Mouse (Mus musculus): ENCODE results near the gene Pex11g. TPM values are rescaled to one million over a fixed set of nuclear protein-coding genes. Genes with fewer than 3 reads are reported as not detected.

The Pex11g gene
- total and polyA plus RNA-seq, 2 experiments: 27.8 to 51.2 TPM

DNA sequence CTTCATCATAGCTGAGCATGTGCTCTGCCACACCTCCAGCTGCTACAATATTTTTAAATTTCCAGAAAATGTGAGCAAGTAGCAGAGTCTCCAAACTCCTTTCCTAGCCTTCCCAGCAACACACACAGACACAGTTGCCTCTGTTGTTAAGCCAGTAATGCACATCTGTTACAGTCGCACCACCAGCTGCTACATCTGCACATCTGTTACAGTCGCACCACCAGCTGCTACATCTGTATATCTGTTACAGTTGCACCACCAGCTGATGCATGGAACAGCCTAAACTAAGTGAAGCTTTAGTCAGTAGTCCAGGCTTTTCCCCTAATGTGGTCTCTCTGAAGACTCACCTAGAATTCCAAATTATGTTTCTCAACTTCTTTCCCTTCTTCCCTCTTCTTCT lies 39.1 kb downstream of the Pex11g start:
- no peak overlapping the region for H3K4me3 ChIP-seq (ENCODE audit: insufficient read depth, low read depth, low read length)
- no peaks in the 10 kb centered on the region for H3K4me1 ChIP-seq (ENCODE audit: control insufficient read depth, insufficient read depth, low read length)
- H3K27me3 ChIP-seq (ENCODE audit: control insufficient read depth, insufficient read depth, low read length): no peaks in the 10 kb centered on the region
- WGBS: 88% methylated on average over 2 of the region's 2 CpGs
- no peak overlapping the region for H3K9ac ChIP-seq (ENCODE audit: low read depth, low read length)
- peaks cover 10% of the 10 kb centered on the region; the same call in 1 of the 2 replicates for H3K79me2 ChIP-seq (ENCODE audit: control insufficient read depth, insufficient read depth, low read length)
- no peak overlapping the region for H3K27ac ChIP-seq (replicated peaks; ENCODE audit: insufficient read depth, low read depth, low read length)
- TF ChIP-seq CTCF (IDR thresholded peaks at IDR 0.05; ENCODE audit: low read depth, low read length) (no peak), POLR2A (IDR thresholded peaks at IDR 0.05; ENCODE audit: extremely low read depth, insufficient read depth, low read length) (no peak)
- peaks cover 18% of the 10 kb centered on the region for H3K36me3 ChIP-seq (ENCODE audit: control insufficient read depth, insufficient read depth, low read length)
- no peak for DNase-seq (ENCODE audit: extremely low read depth, low read depth, low spot score)

DNA sequence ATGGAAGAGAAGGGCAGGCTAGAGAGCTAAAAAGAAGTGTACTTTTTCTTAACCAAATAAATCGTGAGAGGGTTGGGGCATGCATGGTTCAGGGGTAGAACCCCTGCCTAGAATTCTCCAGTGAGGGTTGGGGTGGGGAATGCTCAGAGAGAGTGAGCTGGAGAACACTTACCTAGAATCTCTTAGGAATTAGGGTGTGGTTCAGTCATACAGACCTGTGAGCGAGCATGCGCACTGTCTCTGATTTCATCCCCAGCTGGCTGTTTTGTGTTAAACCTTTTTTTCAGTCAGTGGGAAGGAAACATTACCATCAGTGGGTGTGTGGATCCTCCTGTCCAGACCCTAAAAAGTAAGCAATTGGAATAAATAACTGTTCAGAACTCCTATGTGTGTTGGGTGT lies 41.3 kb downstream of the Pex11g start:
- Histone ChIP-seq H3K36me3 (ENCODE audit: control insufficient read depth, insufficient read depth, low read length) (peaks cover 15% of the 10 kb centered on the region; the same call in 1 of the 2 replicates), H3K27ac (replicated peaks; ENCODE audit: insufficient read depth, low read depth, low read length) (no peak overlapping the region), H3K9ac (ENCODE audit: low read depth, low read length) (no peak overlapping the region), H3K4me3 (ENCODE audit: insufficient read depth, low read depth, low read length) (no peak overlapping the region), H3K4me1 (ENCODE audit: control insufficient read depth, insufficient read depth, low read length) (no peaks in the 10 kb centered on the region), H3K27me3 (ENCODE audit: control insufficient read depth, insufficient read depth, low read length) (no peaks in the 10 kb centered on the region), H3K79me2 (ENCODE audit: control insufficient read depth, insufficient read depth, low read length) (peaks cover 15% of the 10 kb centered on the region; the same call in 1 of the 2 replicates)
- 88% methylated on average over 3 of the region's 3 CpGs for WGBS
- TF ChIP-seq POLR2A (IDR thresholded peaks at IDR 0.05; ENCODE audit: extremely low read depth, insufficient read depth, low read length): no peak
- TF ChIP-seq CTCF (IDR thresholded peaks at IDR 0.05; ENCODE audit: low read depth, low read length): no peak
- no peak for DNase-seq (ENCODE audit: extremely low read depth, low read depth, low spot score)

DNA sequence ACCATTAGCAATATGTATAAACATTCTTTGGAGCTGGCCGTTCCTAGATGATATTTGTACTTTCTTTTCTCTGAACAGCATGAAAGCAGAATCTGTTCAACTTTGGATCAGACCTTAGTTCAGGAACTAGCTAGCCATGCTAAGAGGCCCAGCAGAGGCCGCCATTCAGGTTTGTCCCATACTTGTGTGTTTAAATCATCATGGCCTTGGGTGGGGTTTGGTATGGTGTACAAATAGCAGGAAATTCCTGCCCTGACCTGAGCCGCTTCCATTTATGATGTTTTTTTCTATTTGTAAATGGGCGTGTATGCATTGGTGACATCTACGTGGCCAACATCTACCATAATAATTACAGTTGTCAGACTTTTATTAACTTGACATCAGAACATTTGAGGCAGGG lies 42.3 kb downstream of the Pex11g start:
- DNase-seq (ENCODE audit: extremely low read depth, low read depth, low spot score): no peak
- no peaks in the 10 kb centered on the region for H3K27me3 ChIP-seq (ENCODE audit: control insufficient read depth, insufficient read depth, low read length)
- no peak overlapping the region for H3K9ac ChIP-seq (ENCODE audit: low read depth, low read length)
- no peak overlapping the region for H3K4me3 ChIP-seq (ENCODE audit: insufficient read depth, low read depth, low read length)
- 90% methylated on average over 5 of the region's 5 CpGs for WGBS
- no peak for TF ChIP-seq POLR2A (IDR thresholded peaks at IDR 0.05; ENCODE audit: extremely low read depth, insufficient read depth, low read length)
- H3K36me3 ChIP-seq (ENCODE audit: control insufficient read depth, insufficient read depth, low read length): peaks cover 10% of the 10 kb centered on the region; the same call in 1 of the 2 replicates
- H3K27ac ChIP-seq (replicated peaks; ENCODE audit: insufficient read depth, low read depth, low read length): no peak overlapping the region
- H3K79me2 ChIP-seq (ENCODE audit: control insufficient read depth, insufficient read depth, low read length): peaks cover 19% of the 10 kb centered on the region; the same call in 1 of the 2 replicates
- no peaks in the 10 kb centered on the region for H3K4me1 ChIP-seq (ENCODE audit: control insufficient read depth, insufficient read depth, low read length)

DNA sequence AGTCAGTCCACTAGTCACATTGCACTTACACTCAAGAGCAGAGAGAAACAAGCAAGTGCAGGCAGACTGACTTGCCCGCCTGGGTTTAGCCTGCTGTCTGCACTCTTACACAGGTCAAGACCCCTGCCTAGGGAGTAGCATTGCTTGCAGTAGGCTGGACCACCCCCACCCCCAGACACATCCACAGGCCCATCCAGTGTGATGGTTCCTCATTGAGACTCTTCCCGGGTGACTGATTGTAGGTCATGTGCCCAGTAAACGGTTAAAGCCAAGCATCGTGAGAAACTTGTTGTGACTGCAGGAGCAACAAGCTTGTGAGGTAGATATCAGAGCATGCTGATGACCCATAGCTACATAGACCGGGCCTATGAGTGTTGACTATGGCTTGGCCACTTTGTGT lies 46.0 kb downstream of the Pex11g start:
- Histone ChIP-seq H3K9ac (ENCODE audit: low read depth, low read length) (no peak overlapping the region), H3K4me1 (ENCODE audit: control insufficient read depth, insufficient read depth, low read length) (peaks cover 9% of the 10 kb centered on the region), H3K27ac (replicated peaks; ENCODE audit: insufficient read depth, low read depth, low read length) (no peak overlapping the region), H3K4me3 (ENCODE audit: insufficient read depth, low read depth, low read length) (no peak overlapping the region), H3K79me2 (ENCODE audit: control insufficient read depth, insufficient read depth, low read length) (peaks cover 34% of the 10 kb centered on the region), H3K27me3 (ENCODE audit: control insufficient read depth, insufficient read depth, low read length) (no peaks in the 10 kb centered on the region), H3K36me3 (ENCODE audit: control insufficient read depth, insufficient read depth, low read length) (no peaks in the 10 kb centered on the region)
- 89% methylated on average over 5 of the region's 5 CpGs for WGBS
- DNase-seq (ENCODE audit: extremely low read depth, low read depth, low spot score): no peak
- TF ChIP-seq CTCF (IDR thresholded peaks at IDR 0.05; ENCODE audit: low read depth, low read length): no peak
- no peak for TF ChIP-seq POLR2A (IDR thresholded peaks at IDR 0.05; ENCODE audit: extremely low read depth, insufficient read depth, low read length)

DNA sequence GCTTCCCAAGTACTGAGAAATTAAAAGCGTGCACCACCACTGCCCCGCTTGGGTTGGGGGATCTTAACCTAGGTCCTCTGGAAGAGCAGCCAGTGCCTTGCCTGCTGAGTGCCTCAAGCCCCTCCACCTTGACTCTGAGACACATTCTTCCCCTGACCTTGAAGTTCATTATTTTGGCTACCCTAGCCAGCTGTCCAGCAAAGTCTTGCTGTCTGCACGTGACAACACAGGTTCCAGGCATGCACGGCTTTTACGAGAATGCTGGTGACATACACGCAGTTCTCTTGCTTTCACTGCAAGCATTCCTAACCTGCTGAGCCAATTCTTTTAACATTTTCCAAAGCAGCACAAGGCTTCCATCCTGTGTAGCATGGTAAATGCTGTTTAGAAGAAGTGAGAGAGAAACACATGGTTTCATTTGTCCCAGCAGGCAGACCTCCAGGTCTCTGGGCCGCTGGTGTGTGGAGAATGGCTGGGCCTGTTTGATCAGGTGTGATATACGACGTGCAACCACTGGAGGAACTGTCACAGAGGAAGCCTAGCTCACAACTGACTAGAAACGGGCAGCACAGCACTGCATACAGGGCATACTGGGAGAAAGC lies 47.3 kb downstream of the Pex11g start:
- WGBS: 94% methylated on average over 10 of the region's 10 CpGs
- Histone ChIP-seq H3K27me3 (ENCODE audit: control insufficient read depth, insufficient read depth, low read length) (no peaks in the 10 kb centered on the region), H3K27ac (replicated peaks; ENCODE audit: insufficient read depth, low read depth, low read length) (no peak overlapping the region), H3K9ac (ENCODE audit: low read depth, low read length) (no peak overlapping the region), H3K4me3 (ENCODE audit: insufficient read depth, low read depth, low read length) (no peak overlapping the region), H3K36me3 (ENCODE audit: control insufficient read depth, insufficient read depth, low read length) (no peaks in the 10 kb centered on the region), H3K4me1 (ENCODE audit: control insufficient read depth, insufficient read depth, low read length) (peaks cover 19% of the 10 kb centered on the region), H3K79me2 (ENCODE audit: control insufficient read depth, insufficient read depth, low read length) (peaks cover 34% of the 10 kb centered on the region)
- TF ChIP-seq POLR2A (IDR thresholded peaks at IDR 0.05; ENCODE audit: extremely low read depth, insufficient read depth, low read length): no peak
- TF ChIP-seq CTCF (IDR thresholded peaks at IDR 0.05; ENCODE audit: low read depth, low read length): no peak
- DNase-seq (ENCODE audit: extremely low read depth, low read depth, low spot score): no peak

DNA sequence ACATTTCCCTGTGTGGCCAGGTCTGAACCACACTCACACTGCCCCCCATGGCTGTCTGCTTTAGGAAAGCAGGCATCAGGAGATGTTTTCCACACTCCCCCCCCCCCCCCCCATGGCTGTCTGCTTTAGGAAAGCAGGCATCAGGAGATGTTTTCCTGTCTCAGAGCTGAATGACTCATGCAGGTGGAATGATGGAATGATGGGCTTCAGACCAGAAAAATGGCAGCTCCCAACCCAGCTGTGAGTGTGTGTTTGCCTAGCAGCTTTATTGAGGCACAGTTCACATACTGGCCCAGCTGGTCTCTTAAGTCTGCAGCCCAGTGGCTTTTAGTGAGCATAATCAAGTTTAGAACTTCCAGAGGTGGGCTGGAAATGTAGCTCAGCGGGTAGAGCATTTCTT lies 49.4 kb downstream of the Pex11g start:
- peaks cover 30% of the 10 kb centered on the region for H3K79me2 ChIP-seq (ENCODE audit: control insufficient read depth, insufficient read depth, low read length)
- no peaks in the 10 kb centered on the region for H3K36me3 ChIP-seq (ENCODE audit: control insufficient read depth, insufficient read depth, low read length)
- 92% methylated on average over 1 of the region's 1 CpGs for WGBS
- no peak overlapping the region for H3K27ac ChIP-seq (replicated peaks; ENCODE audit: insufficient read depth, low read depth, low read length)
- no peaks in the 10 kb centered on the region for H3K27me3 ChIP-seq (ENCODE audit: control insufficient read depth, insufficient read depth, low read length)
- TF ChIP-seq CTCF (IDR thresholded peaks at IDR 0.05; ENCODE audit: low read depth, low read length): no peak
- TF ChIP-seq POLR2A (IDR thresholded peaks at IDR 0.05; ENCODE audit: extremely low read depth, insufficient read depth, low read length): no peak
- H3K4me3 ChIP-seq (ENCODE audit: insufficient read depth, low read depth, low read length): no peak overlapping the region
- no peak overlapping the region for H3K9ac ChIP-seq (ENCODE audit: low read depth, low read length)
- DNase-seq (ENCODE audit: extremely low read depth, low read depth, low spot score): no peak
- H3K4me1 ChIP-seq (ENCODE audit: control insufficient read depth, insufficient read depth, low read length): peaks cover 36% of the 10 kb centered on the region
